Mouse (Mus musculus) adrenal gland, adult 2 months (tissue): ENCODE measurements around the gene F7. TPM values are rescaled to one million over a fixed set of nuclear protein-coding genes. Genes with fewer than 3 reads are reported as not detected.
"Not testable (repeated sequence)": the region's sequence is repeated elsewhere in the genome, so short reads cannot be mapped to it uniquely, and the experiment has no call there.

ENCODE experiments used
- DNase-seq: peaks from one replicate; pipeline ENCODE4 v3.0.0; 2021
- polyA plus RNA-seq: library from polyadenylated mRNA; depleted of rRNA; stranded (reverse); fragments of >200 nt; gene quantifications from 2 replicates; pipeline ENCODE4 v1.2.3, GENCODE M21; 2012; rRNA removed
- total RNA-seq, 2 experiments: library from RNA; stranded (reverse); gene quantifications; 2 replicates each; pipeline ENCODE4 v1.2.3; 2021

Gene F7
- total and polyA plus RNA-seq, 3 experiments: 0.24 to 1.8 (median 0.33) TPM

- DNase-seq: no peak
These were observed 2.6 kb downstream of the F7 start for GRCm38 (mm10) chr8:13028482-13028881.

DNA sequence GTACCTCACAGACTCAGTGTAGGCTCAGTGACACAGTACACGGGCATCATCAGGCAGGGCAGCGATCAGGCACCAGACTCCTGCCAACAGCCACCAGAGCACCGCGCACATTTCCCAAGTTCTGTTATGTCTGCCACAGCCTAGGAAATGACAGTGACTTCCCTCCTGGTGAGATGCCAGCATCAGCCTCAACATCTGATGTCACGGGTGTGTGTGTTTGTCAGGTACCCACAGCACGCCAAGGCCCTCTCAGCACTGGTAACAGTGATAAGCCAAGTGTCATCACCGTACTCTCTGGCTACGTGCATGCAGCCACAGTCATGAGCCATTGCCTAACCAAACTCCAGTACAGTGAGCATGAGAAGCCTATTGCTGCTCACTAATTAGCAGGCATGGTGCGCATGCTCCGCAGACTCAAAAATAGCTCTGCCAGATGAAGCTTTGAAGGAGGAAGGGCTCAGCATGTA lies 10.5 kb downstream of the F7 start:
- DNase-seq: no peak

DNA sequence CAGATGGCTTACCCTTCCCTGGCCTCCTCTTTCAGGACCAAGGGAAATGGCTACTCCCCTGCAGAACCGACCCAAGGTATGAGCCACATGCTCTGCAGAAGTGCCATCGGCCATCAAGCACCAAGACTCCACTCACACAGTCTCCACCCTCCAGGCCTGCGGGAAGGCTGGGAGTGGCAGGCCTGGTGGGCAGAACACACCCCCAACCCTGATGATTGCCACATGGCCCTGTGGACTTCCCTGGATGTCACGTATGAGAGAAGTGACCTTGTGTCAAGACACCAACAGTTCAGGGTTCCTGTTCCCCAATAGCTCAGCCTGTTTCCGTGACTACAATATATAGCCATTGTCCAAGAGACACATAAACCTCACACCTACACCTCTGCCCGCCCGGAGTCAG lies 11.2 kb downstream of the F7 start, which contains the start of gene F10:
Gene F10, plus strand, starts transcription at position 294 of the 400 bp plus-strand sequence.
- DNase-seq: no peak

- peak; percentile 49 for DNase-seq
These were observed 11.7 kb downstream of the F7 start for GRCm38 (mm10) chr8:13037569-13037968.

- DNase-seq: no peak
These were observed 13.2 kb downstream of the F7 start for GRCm38 (mm10) chr8:13039054-13039453.

GRCm38 (mm10) chr8:13041459-13041858 lies 15.6 kb downstream of the F7 start:
- no peak for DNase-seq

- DNase-seq: no peak
These were observed 21.8 kb downstream of the F7 start for GRCm38 (mm10) chr8:13047652-13048051.

- no peak for DNase-seq
These were observed 24.7 kb downstream of the F7 start for GRCm38 (mm10) chr8:13050550-13050949.

- DNase-seq: peak; percentile 15
These were observed 31.5 kb downstream of the F7 start for GRCm38 (mm10) chr8:13057351-13057750.

DNA sequence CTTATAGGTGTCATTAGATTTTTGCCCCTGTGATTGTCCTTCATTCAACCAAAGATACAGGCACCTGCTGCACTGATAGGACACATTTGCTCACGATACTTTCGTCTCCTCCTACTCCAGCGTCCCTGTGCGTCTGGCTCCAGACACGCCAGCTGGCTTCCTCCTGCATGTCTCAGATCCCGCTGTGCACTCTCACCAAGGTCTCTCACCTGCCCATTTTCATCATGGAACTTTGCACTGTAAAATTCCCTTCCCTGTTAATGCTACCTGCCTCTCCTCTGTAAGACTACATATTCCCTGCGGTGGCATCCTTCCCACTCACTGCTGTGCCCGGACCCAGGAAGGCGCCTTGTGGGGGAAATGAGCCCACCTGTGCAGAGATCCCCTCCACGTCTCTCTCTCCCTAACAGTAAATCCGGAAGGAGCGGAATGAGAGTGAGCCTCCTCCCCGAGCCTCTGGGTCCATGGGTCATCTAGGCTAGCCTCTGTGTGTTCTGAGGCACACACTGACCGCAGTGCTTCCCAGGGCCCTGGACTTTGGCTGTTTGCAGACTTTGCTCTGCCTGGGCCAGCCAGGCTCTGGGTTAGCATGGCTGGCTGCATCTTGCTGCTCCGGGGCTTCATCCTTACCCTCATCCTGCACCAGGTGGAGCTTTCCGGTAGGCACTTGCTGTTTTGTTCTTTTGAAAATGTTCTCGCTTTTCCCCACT lies 34.8 kb downstream of the F7 start, which contains the start of gene Proz:
Gene Proz, plus strand, starts transcription at position 474 of the 710 bp plus-strand sequence.
- no peak for DNase-seq

DNA sequence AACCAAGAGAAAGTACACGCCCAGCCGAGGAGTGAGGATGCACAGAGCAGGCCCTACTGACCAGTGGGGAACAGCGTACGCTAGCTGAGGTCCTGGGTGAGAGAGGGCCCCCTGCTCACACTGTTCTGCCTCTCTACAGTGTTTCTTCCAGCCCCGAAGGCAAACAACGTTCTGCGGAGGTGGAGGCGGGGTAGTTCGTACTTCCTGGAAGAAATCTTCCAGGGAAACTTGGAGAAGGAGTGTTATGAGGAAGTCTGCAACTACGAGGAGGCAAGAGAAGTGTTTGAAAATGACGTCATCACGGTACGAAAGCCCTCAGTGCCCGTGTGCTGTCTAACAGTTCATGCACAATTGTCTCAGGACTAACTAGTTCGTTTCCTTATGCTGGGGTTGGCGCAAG lies 37.3 kb downstream of the F7 start:
- DNase-seq: no peak

DNA sequence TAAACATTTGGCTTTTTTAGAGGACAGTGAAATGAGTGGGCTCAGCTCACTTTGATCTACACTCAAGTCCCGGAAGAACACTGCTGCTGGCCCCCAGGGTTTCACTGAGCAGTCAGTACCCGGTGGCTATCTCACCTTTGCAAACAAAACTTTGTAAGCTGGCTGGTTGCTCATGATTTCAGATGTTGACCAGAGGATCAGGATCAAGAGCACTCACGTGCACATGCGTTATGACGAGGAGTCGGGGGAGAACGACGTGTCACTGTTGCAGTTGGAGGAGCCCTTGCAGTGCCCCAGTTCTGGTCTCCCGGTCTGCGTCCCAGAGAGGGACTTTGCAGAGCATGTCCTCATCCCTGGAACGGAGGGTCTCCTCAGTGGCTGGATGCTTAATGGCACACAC lies 47.4 kb downstream of the F7 start:
- DNase-seq: no peak

- DNase-seq: no peak
These were observed 49.2 kb downstream of the F7 start for GRCm38 (mm10) chr8:13075044-13075443.

DNA sequence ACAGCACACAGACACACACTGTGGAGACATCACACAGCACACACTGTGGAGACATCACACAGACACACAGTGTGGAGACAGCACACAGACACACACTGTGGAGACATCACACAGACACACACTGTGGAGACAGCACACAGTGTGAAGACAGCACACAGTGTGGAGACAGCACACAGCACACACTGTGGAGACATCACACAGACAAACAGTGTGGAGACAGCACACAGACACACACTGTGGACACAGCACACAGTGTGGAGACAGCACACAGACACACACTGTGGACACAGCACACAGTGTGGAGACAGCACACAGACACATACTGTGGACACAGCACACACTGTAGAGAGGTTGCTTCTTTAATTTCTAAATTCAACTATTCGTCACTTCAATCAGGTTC lies 49.7 kb downstream of the F7 start:
- not testable (repeated sequence) for DNase-seq

DNA sequence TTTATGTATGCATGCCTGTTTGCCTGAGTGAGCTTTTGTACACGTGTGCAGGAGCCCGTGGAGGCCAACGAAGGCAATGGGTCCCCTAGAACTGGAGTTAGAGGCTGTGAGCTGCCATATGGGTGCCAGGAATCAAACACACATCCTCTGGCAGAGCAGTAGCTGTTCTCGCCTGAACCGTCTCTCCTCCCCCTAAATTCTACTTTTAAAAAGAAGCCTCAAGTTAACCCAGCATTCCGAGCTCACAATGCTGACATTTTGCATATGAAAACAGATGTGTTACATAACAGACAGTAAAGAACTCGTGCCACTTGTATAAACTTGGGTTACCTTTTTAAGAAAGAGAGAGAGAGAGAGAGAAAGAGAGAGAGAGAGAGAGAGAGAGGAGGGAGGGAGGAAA lies 51.7 kb downstream of the F7 start:
- DNase-seq: no peak

Other genes with a start within 250 kb of the F7 start
- gene Mcf2l, start 152.2 kb upstream of the F7 start, total RNA-seq: 10 to 100 TPM; 24.0 to 25.4 TPM
- 9.6 and 12.4 TPM in 2 replicates for gene Mcf2l, start 152.2 kb upstream of the F7 start, polyA plus RNA-seq
- gene F10, start 11.3 kb downstream of the F7 start, total RNA-seq: 1 to 10 TPM in 1 of 2 experiments, under 1 TPM in 1; 0.66 to 4.1 TPM
- gene F10, start 11.3 kb downstream of the F7 start, polyA plus RNA-seq: 0.17 and 0.52 TPM in 2 replicates
- under 1 TPM in 1 of 2 experiments, not detected in 1; 0.75 TPM for gene Proz, start 34.9 kb downstream of the F7 start, total RNA-seq
- gene Proz, start 34.9 kb downstream of the F7 start, polyA plus RNA-seq: 0.16 TPM in 1 of 2 replicates, not detected in the other
- 10 to 100 TPM; 22.1 to 23.7 TPM for gene Pcid2, start 79.4 kb downstream of the F7 start, total RNA-seq
- 27.2 and 28.3 TPM in 2 replicates for gene Pcid2, start 79.4 kb downstream of the F7 start, polyA plus RNA-seq
- gene Cul4a, start 79.6 kb downstream of the F7 start, total RNA-seq: 100 to 1,000 TPM; 108 to 127 TPM
- gene Cul4a, start 79.6 kb downstream of the F7 start, polyA plus RNA-seq: 123 and 132 TPM in 2 replicates
- 100 to 1,000 TPM; 476 to 520 TPM for gene Lamp1, start 133.1 kb downstream of the F7 start, total RNA-seq
- gene Lamp1, start 133.1 kb downstream of the F7 start, polyA plus RNA-seq: 336 and 366 TPM in 2 replicates
- 10 to 100 TPM; 10.8 to 16.4 TPM for gene Grtp1, start 174.6 kb downstream of the F7 start, total RNA-seq
- 10.1 and 12.5 TPM in 2 replicates for gene Grtp1, start 174.6 kb downstream of the F7 start, polyA plus RNA-seq
- 1 to 10 TPM in 1 of 2 experiments, under 1 TPM in 1; 0.93 to 5.4 TPM for gene Adprhl1, start 228.1 kb downstream of the F7 start, total RNA-seq
- 0.38 and 2.0 TPM in 2 replicates for gene Adprhl1, start 228.1 kb downstream of the F7 start, polyA plus RNA-seq